Mouse (Mus musculus): ENCODE data around the gene Relb. TPM values are rescaled to one million over a fixed set of nuclear protein-coding genes. Genes with fewer than 3 reads are reported as not detected.

Gene Relb
- total and polyA plus RNA-seq, 3 experiments, result 44.0 to 59.6 (median 58.1) TPM

DNA sequence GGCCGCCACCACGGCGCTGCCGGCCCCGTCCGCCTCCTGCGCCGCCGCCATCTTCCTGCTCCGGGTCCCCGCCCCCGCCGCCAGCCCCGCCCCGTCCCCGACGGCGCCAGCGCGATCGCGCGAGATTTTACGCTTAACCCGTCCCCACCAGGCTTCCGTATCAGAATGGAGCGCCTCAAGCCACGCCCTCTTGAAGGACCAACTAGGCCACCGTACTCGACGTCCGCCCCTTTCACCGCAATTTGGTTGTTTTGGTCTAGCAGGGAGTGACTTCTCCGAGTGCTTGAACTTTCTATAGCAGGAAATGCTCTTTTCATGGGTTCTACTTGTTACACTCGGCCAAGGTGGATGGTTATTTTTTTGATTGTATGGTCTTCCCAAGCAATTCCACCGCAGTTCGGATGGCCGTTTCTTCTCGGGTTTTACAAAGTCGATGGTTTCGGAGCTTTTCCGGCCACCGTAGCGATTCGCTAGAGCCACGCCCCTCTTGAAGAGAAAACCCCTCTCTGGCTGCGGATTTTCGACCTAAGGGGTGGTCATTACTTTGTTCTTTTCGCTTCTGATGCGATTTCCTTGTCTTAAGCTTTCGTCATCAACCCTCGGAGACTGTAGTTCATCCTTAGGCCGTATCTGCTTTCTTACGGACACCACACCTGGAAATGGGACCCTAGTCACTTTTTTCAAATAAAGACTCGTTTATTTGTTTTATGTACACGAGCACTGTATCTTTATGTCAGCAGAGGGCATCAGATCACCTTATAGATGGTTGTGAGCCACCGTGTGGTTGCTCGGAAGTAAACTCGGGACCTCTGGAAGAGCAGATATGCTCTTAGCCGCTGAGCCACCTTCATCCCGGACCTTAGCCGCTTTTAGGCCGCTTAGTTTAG lies 36.0 kb upstream of the Relb start, which contains the start of gene Clptm1 (continued):
- TF ChIP-seq CHD1 (IDR thresholded peaks at IDR 0.05; ENCODE audit: low read depth, low read length), result no peak
- TF ChIP-seq ZKSCAN1 (IDR thresholded peaks at IDR 0.05; ENCODE audit: borderline replicate concordance, low read depth, low read length), result no peak
- peak; percentile 63 for TF ChIP-seq SMC3 (IDR thresholded peaks at IDR 0.05; ENCODE audit: low read depth, low read length)
- no peak for TF ChIP-seq USF1 (IDR thresholded peaks at IDR 0.05; ENCODE audit: low read depth, low read length)
- TF ChIP-seq MEF2A (IDR thresholded peaks at IDR 0.05; ENCODE audit: borderline replicate concordance, low read depth, low read length), result no peak; the same call in 1 of the 2 replicates
- TF ChIP-seq JUND (conservative IDR thresholded peaks at IDR 0.05; ENCODE audit: low read depth, low read length), result no peak
- TF ChIP-seq POLR2A (IDR thresholded peaks at IDR 0.05; ENCODE audit: low read depth, low read length), result peak; percentile 69
- no peak; the same call in 1 of the 2 replicates for TF ChIP-seq MXI1 (IDR thresholded peaks at IDR 0.05; ENCODE audit: low read depth, low read length)
- no peak for TF ChIP-seq RCOR1 (conservative IDR thresholded peaks at IDR 0.05; ENCODE audit: low read depth, low read length)
- TF ChIP-seq CHD2 (IDR thresholded peaks at IDR 0.05; ENCODE audit: low read length), result peak; percentile 99
- TF ChIP-seq TBP (conservative IDR thresholded peaks at IDR 0.05; ENCODE audit: low read depth, low read length), result peak; percentile 88; the same call in 1 of the 2 replicates
- TF ChIP-seq CTCF (conservative IDR thresholded peaks at IDR 0.05 in 1 of 2, IDR thresholded peaks at IDR 0.05 in 1 of 2; ENCODE audit: low read depth in 2 of 2, low read length in 2 of 2), result peak in 1 of 2 experiments; percentile 96; a peak in 2 of 4 replicates
- TF ChIP-seq JUN (IDR thresholded peaks at IDR 0.05; ENCODE audit: insufficient read depth, low read depth, low read length), result no peak
- peak; percentile 75; the same call in 1 of the 2 replicates for TF ChIP-seq KAT2A (IDR thresholded peaks at IDR 0.05; ENCODE audit: insufficient replicate concordance, low read length)
- TF ChIP-seq ELF1 (IDR thresholded peaks at IDR 0.05; ENCODE audit: low read depth, low read length), result peak; percentile 89

GRCm38 (mm10) chr7:19664455-19664954 lies 35.3 kb upstream of the Relb start:
- peak overlapping the region; percentile 62; the same call in 1 of the 2 replicates for H3K4me2 ChIP-seq (ENCODE audit: insufficient read depth, low read depth, poor library complexity, severe bottlenecking)
- no peak for DNase-seq (ENCODE audit: extremely low read depth)
- peaks cover 49% of the 10 kb centered on the region for H3K79me2 ChIP-seq (replicated peaks; ENCODE audit: control insufficient read depth, extremely low read depth, insufficient read depth, poor library complexity, severe bottlenecking)
- no peaks in the 10 kb centered on the region for H3K27me3 ChIP-seq (replicated peaks)
- peak overlapping the region; percentile 80 to 94 (median 81) for H3K4me3 ChIP-seq (replicated peaks in 1 of 3; ENCODE audit: low read depth in 2 of 3, low read length in 2 of 3, poor library complexity in 1 of 3)
- H3K9ac ChIP-seq (ENCODE audit: insufficient read depth, low read depth), result peak overlapping the region; percentile 96
- in situ Hi-C loops (cut with MboI; ENCODE audit: low pct_ligation_motif_present, low pct_unique_long_range_greater_than_20kb, low sequenced_read_pairs) (no loop called here), dilution Hi-C loops (cut with MboI; ENCODE audit: extremely low pct_ligation_motif_present, extremely low pct_unique_long_range_greater_than_20kb, low sequenced_read_pairs) (no loop called here)
- peak; percentile 50; the same call in 1 of the 2 replicates for TF ChIP-seq SIN3A (IDR thresholded peaks at IDR 0.05; ENCODE audit: low read length)
- TF ChIP-seq CTCF (conservative IDR thresholded peaks at IDR 0.05 in 1 of 2, IDR thresholded peaks at IDR 0.05 in 1 of 2; ENCODE audit: low read depth in 2 of 2, low read length in 2 of 2), result no peak
- peak; percentile 82; the same call in 1 of the 2 replicates for TF ChIP-seq MXI1 (IDR thresholded peaks at IDR 0.05; ENCODE audit: low read depth, low read length)
- 0 out of 2 replicates have a peak, but pooled peaks have one; percentile 28 for TF ChIP-seq ZMIZ1 (IDR thresholded peaks at IDR 0.05; ENCODE audit: low read depth, low read length)
- TF ChIP-seq UBTF (IDR thresholded peaks at IDR 0.05; ENCODE audit: low read depth, low read length), result peak; percentile 83
- H3K9me3 ChIP-seq (replicated peaks; ENCODE audit: low read length), result no peaks in the 10 kb centered on the region
- H3K4me1 ChIP-seq (ENCODE audit: control insufficient read depth in 1 of 2, insufficient read depth in 2 of 2), result peaks cover 14 to 51% of the 10 kb centered on the region in 2 experiments; a peak in 3 of 4 replicates
- no peak overlapping the region for H3K27ac ChIP-seq (ENCODE audit: insufficient read depth, low read depth)
- peaks cover 20 to 34% of the 10 kb centered on the region in 2 experiments for H3K36me3 ChIP-seq (replicated peaks in 1 of 2; ENCODE audit: control insufficient read depth in 1 of 2, insufficient read depth in 1 of 2, low read length in 1 of 2)
